Mouse (Mus musculus) spleen, adult 2 months (tissue): ENCODE measurements at regions not wholly inside any gene's neighbourhood (a gene's known extent, or its start where the extent isn't known, plus 50 kb on each side); places are given as distances from the start of the nearest gene placed in this dataset.

ENCODE experiments used
- CTCF ChIP-seq: fragments of 200-500 bp; IDR thresholded peaks from 2 replicates; pipeline ENCODE4 v1.5.1; 2011; ENCODE audit warnings: mild to moderate bottlenecking, inconsistent platforms; ENCODE audit not compliant: insufficient read depth, insufficient read length, insufficient replicate concordance; ENCODE audit errors: extremely low read depth
- POLR2A ChIP-seq: fragments of 200-500 bp; IDR thresholded peaks from 2 replicates; pipeline ENCODE4 v1.6.1; 2011; ENCODE audit warnings: low read depth, low read length, inconsistent platforms

DNA sequence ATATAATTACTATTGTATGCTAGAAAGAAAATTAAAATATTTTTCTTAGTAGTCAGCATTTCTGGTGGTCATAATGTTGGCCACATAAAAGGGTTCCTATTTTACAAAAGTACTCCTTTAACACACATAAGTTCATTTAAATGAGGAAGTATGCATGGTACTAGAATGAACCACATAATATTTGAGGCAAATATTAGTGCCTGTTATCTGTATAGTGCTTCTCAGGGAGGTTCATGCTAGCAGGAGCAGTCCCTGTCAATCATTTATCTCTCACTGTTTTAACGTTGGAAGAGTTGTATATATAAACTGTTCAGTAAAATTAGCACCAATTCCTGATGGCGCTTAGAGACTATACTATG, 70.0 kb upstream of the Fn1 start:
- TF ChIP-seq CTCF (no peak), POLR2A (no peak)
